Mouse (Mus musculus) heart, embryonic 10.5 days (tissue): ENCODE measurements around the gene Pbx1. TPM values are rescaled to one million over a fixed set of nuclear protein-coding genes. Genes with fewer than 3 reads are reported as not detected.

Experiments
- DNase-seq: peaks from one replicate; pipeline ENCODE4 v3.0.0-alpha.2; 2017; ENCODE audit warnings: low spot score
- H3K27ac ChIP-seq: fragments of 300-500 bp; sonication (generic); 2 replicates; pipeline ENCODE4 v1.5.1; 2016; ENCODE audit warnings: mild to moderate bottlenecking
- H3K27me3 ChIP-seq: fragments of 300-500 bp; sonication (generic); 2 replicates; pipeline ENCODE4 v1.6.1; 2016; ENCODE audit warnings: mild to moderate bottlenecking; ENCODE audit not compliant: poor library complexity, insufficient read depth, severe bottlenecking
- H3K36me3 ChIP-seq: fragments of 300-500 bp; sonication (generic); 2 replicates; pipeline ENCODE4 v1.6.1; 2016; ENCODE audit warnings: mild to moderate bottlenecking, moderate library complexity
- H3K4me1 ChIP-seq: fragments of 300-500 bp; sonication (generic); 2 replicates; pipeline ENCODE4 v1.6.1; 2016; ENCODE audit warnings: mild to moderate bottlenecking
- H3K4me3 ChIP-seq: fragments of 300-500 bp; sonication (generic); 2 replicates; pipeline ENCODE4 v1.5.1; 2016; ENCODE audit warnings: mild to moderate bottlenecking, moderate library complexity
- H3K9me3 ChIP-seq: fragments of 300-500 bp; sonication (generic); 2 replicates; pipeline ENCODE4 v1.6.1; 2016; ENCODE audit warnings: mild to moderate bottlenecking, moderate library complexity
- WGBS: fragments of 180-500 bp; shearing (Covaris S2); methylation state at CpG from one replicate; pipeline ENCODE4 v1.1.7; 2016; 5-methylcytosine and 5-hydroxymethylcytosine counted together
- polyA plus RNA-seq: library from polyadenylated mRNA; unstranded; fragments of >200 nt; fragmentation: Nextera tagmentation; extraction: Ambion mirVana; gene quantifications from 2 replicates; pipeline ENCODE4 v1.2.1, GENCODE M21; 2016

Pbx1 gene
- polyA plus RNA-seq, 1 experiment from 2014 or later, result 29.5 TPM

DNA sequence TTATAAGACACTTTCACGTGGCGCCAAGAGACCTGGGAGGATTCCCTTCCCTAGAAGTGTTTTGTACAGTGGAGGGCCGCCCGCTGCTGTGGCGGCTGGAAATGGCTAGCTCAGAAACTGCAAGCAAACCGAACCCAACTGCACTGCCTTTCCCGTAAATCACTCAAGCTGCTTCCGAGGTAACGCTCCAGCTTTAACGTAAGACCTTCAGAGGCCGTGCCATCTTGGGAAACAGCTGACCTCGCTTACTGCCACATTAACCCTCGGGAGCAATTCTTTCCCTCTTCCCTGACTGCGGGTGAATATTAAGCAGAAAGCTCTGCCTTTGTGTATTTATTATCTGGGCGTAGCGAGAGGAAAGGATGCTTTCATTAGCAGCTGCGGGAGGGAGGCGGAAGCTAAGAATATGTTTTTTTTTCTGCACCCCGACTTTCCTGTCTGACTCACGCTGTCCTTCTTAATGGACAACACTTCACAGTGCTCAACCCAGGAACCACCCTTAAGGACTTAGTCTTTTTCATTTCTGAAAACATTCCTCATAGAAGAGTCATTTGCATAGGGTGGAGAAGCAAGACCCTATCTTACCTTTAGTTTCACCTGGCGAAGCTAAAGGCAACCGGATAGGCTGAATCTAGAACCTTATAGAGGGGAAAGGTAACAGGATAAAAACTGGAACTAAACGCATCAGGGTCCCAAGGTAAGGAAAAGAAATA, 268.4 kb downstream of the Pbx1 start:
- Histone ChIP-seq H3K4me1 (peaks cover 17% of the 10 kb centered on the region), H3K27me3 (no peaks in the 10 kb centered on the region), H3K27ac (no peak overlapping the region), H3K4me3 (no peak overlapping the region), H3K9me3 (no peaks in the 10 kb centered on the region), H3K36me3 (peaks cover 9% of the 10 kb centered on the region)
- DNase-seq, result no peak
- WGBS, result 83% methylated on average over 23 of the region's 23 CpGs

DNA sequence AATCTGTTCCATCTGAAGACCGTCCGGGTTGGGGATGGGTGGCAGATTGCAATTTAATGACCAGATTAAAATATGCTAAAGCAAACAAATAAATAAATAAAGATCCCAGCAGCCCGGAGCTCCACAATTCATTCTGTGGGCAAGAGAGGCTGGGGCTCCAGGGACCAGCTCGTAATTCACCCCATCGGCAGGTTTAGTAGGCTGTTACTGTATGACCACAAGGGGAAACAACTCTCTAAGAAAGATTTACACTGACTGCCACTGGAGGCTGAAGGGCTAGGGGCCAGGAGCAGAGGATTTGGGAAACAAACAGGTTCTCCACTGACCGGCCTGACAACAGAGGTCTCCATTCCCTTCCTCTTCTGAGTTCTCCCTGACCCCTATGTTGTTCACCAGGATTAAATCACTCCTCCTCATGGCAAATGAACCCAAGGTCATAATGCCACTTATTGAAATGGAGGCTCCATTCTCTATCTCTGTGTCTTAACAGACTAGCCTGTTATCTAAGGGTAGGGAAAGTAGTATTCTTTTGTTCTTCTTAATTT, 292.9 kb downstream of the Pbx1 start:
- no peak overlapping the region for H3K27ac ChIP-seq
- H3K36me3 ChIP-seq, result no peaks in the 10 kb centered on the region
- H3K9me3 ChIP-seq, result no peaks in the 10 kb centered on the region
- H3K4me3 ChIP-seq, result no peak overlapping the region
- DNase-seq, result no peak
- WGBS, result 83% methylated on average over 6 of the region's 6 CpGs
- no peaks in the 10 kb centered on the region for H3K4me1 ChIP-seq
- H3K27me3 ChIP-seq, result no peaks in the 10 kb centered on the region

DNA sequence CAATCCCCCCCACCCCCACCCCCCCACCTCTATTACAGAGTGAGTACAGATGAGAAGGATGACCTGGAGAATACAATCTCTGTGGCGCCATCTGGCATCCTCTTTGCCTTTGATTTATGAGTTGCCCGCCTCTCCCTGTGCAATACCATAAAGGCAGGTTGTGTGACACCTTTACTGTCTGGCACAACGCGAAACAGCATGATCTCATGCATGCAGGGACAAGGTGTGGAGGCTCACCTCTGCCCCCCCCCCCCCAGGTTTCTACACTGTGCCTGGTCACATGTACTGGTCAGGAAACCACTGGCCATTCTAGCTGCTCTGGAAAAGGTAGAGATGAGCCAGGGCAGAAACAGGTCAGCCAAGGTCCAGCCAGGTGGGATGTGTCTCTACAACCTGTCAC, 293.4 kb downstream of the Pbx1 start:
- WGBS, result 93% methylated on average over 4 of the region's 4 CpGs
- H3K27ac ChIP-seq, result no peak overlapping the region
- no peaks in the 10 kb centered on the region for H3K4me1 ChIP-seq
- H3K9me3 ChIP-seq, result no peaks in the 10 kb centered on the region
- DNase-seq, result no peak
- H3K27me3 ChIP-seq, result no peaks in the 10 kb centered on the region
- H3K36me3 ChIP-seq, result no peaks in the 10 kb centered on the region
- H3K4me3 ChIP-seq, result no peak overlapping the region

DNA sequence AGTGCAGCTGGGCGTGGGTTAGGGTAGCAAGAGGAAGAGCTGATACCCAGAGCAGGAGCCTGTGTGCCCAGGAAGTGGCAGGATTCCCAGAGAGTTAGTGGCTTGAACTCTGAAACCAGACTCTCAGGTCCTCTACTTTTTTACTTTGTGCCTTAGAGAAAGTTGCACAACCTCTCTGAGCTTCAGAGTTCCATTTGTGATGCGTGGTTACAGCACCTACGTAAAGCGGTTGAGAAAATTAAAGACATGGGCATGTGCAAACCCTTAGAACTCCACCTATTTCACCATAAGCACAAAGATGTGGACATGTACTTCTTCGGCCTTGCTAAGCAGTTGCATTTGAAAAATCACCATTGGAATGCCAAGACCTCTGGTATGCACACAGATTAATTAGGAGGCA, 294.2 kb downstream of the Pbx1 start:
- Histone ChIP-seq H3K27me3 (no peaks in the 10 kb centered on the region), H3K36me3 (no peaks in the 10 kb centered on the region), H3K4me3 (no peak overlapping the region), H3K27ac (no peak overlapping the region), H3K9me3 (no peaks in the 10 kb centered on the region), H3K4me1 (no peaks in the 10 kb centered on the region)
- WGBS, result 78% methylated on average over 5 of the region's 5 CpGs
- no peak for DNase-seq

DNA sequence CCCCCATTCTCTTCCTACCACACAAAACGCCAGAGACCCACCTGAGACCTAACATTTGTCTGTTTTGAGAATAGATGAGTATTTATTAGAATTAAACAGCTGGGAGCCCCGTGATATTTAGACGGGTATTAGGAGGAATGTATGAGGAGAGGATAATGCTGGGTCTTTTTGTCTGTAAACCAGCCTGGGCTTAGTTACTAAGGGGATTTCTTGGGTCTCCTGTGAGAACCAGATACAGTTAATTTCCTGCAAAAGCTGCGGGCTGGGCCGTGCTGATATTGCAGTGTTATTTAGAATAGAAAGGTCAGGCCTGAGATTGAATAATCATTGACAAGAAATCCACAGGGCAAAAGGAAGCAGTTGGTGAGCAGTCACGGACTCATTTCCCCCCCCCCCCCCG, 296.5 kb downstream of the Pbx1 start:
- Histone ChIP-seq H3K36me3 (no peaks in the 10 kb centered on the region), H3K9me3 (no peaks in the 10 kb centered on the region), H3K27ac (no peak overlapping the region), H3K27me3 (no peaks in the 10 kb centered on the region), H3K4me3 (no peak overlapping the region), H3K4me1 (no peaks in the 10 kb centered on the region)
- DNase-seq, result no peak
- WGBS, result 68% methylated on average over 7 of the region's 7 CpGs

DNA sequence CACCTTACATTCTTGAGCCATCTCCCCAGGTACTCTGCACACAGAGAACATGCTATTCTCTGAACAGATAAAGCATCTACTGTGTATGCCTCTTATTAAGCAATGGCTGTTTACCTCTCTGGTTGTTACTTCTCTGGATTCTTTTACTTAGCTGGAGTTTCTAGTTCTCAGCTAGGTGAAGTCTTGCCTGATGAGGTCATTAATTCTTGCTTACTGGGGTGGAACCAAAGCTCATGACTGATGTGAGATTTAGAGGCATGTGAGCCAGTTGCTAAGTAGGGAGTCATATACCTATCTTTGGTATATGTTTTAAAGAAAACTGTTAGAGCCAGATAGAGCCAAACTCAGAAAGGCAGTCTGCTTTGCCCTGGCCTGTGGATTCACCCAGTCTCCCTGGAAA, 298.4 kb downstream of the Pbx1 start:
- Histone ChIP-seq H3K4me1 (no peaks in the 10 kb centered on the region), H3K27me3 (no peaks in the 10 kb centered on the region), H3K27ac (no peak overlapping the region), H3K9me3 (no peaks in the 10 kb centered on the region), H3K4me3 (no peak overlapping the region), H3K36me3 (no peaks in the 10 kb centered on the region)
- DNase-seq, result no peak

DNA sequence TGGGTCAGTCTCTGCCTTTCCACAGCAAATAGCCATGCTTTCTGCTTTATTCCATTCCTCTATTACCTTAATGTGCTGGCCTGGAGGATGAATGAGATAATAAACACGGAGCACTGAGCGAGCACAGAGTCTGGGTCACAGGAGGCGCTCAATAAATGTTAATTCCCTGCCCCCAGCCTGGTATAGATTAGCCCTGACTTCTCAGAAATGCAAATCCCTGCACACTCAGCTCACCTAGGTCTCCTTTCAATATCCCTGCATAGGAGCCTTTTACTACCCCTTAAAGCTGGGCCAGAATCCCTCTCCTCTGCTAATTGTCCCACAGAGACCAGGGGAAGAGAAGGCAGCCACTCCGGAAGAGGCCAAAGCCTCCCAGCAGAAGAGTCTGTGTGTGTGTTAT, 304.1 kb downstream of the Pbx1 start:
- no peaks in the 10 kb centered on the region for H3K36me3 ChIP-seq
- 59% methylated on average over 4 of the region's 4 CpGs for WGBS
- H3K27ac ChIP-seq, result no peak overlapping the region
- no peaks in the 10 kb centered on the region for H3K27me3 ChIP-seq
- no peaks in the 10 kb centered on the region for H3K4me1 ChIP-seq
- DNase-seq, result no peak
- no peak overlapping the region for H3K4me3 ChIP-seq
- H3K9me3 ChIP-seq, result no peaks in the 10 kb centered on the region

DNA sequence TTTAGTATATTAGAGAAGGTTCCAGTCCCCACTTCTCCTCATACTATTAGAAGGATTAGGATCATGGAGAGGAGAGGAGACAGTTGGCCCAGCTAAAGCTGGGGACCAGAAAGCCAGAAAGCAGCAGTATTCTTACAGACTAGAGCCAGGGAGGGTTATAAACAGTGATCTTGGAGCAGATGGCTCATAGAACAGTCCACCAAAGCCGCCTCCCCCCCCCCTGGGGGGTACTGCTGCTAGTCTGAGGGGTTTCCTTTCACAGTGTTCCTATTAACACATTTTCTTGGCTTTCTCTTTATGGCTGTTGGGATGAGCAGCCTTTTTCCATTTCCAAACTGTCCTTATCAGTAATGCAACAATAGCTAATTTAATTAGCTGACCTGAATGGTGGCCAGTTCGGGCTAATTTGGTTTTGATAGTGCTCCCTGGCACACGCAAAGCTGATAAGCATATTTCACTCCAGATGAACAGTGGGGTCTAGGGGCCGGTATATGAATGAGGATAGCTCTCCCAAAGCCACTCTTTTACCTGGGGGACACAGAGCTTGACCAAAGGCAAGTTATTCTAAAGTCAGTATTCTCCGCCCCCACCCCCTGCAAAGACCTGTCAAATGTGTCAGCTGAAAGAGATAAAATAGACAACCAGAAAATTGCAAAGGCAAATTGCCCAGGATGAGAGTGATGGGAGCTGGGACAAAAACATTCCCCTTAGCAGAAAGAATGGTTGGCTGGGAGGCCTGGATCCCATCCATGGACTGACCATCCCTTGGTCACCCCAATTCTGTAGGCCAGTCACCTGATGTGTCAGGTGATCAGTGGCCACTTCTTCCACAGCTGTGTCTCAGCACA, 307.2 kb downstream of the Pbx1 start:
- Histone ChIP-seq H3K4me1 (no peaks in the 10 kb centered on the region), H3K27ac (no peak overlapping the region), H3K27me3 (no peaks in the 10 kb centered on the region), H3K36me3 (no peaks in the 10 kb centered on the region), H3K9me3 (no peaks in the 10 kb centered on the region), H3K4me3 (no peak overlapping the region)
- no peak for DNase-seq
- 72% methylated on average over 5 of the region's 5 CpGs for WGBS

DNA sequence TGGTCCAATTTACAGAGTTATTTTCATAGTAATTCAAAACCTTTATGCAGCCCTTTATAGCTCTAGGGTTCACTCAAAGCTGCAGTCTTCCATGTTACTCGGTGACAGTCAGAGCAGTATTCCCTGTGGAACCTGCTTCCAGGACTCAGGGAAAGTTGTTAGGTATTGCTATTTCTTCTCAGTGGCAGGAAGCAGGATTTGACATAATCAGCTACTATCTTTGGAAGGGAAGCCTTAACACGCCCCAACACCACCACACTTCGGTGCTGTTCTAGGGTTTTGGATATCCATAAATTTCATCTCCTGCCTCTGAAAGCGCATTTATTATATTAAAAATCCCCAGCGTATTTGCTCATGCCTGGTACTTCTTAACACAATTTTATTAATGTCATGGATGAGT, 314.0 kb downstream of the Pbx1 start:
- WGBS, result 76% methylated on average over 5 of the region's 5 CpGs
- no peak for DNase-seq
- H3K27ac ChIP-seq, result no peak overlapping the region
- no peaks in the 10 kb centered on the region for H3K4me1 ChIP-seq
- H3K27me3 ChIP-seq, result no peaks in the 10 kb centered on the region
- H3K9me3 ChIP-seq, result no peaks in the 10 kb centered on the region
- H3K4me3 ChIP-seq, result no peak overlapping the region
- H3K36me3 ChIP-seq, result no peaks in the 10 kb centered on the region

DNA sequence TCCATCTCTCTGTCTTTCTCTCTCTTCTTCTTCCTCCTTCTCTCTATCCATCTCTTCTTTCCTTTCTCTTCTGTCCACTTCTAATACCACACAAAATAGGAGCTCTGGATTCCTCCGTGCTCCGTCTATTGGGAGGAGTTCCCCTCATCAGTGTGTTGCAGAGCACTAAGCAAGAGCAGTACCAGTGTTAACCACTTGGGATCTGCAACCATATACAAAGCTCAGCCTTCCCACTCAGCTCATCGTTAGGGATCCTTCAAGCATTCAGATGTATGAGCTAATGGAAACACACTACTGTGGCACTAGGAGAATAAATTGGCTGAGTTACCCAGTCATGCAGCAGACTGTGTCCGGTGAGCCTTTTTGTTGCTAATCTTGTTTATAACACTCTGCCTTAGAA, 314.7 kb downstream of the Pbx1 start:
- WGBS, result 77% methylated on average over 4 of the region's 4 CpGs
- H3K27ac ChIP-seq, result no peak overlapping the region
- no peaks in the 10 kb centered on the region for H3K36me3 ChIP-seq
- H3K4me1 ChIP-seq, result no peaks in the 10 kb centered on the region
- DNase-seq, result no peak
- H3K27me3 ChIP-seq, result no peaks in the 10 kb centered on the region
- H3K4me3 ChIP-seq, result no peak overlapping the region
- no peaks in the 10 kb centered on the region for H3K9me3 ChIP-seq

DNA sequence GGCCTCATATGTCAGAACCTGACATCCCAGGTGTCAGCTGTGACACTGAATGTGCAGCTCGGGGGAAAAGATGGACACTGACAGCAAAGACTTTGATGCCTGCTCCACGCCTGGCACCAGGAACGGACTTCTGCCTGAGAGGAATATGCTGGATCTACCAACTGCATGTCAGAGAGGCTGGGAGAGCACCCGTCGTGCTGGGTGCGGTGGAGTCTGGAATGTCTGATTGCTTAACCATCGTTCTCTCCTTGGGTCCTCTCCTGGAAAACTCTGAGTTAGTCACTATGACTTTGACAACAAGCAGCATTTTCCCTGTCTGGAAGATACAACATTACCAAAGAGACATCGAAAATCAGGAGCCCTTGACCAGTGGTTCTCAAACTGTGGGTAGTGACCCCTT, 322.3 kb downstream of the Pbx1 start:
- WGBS, result 73% methylated on average over 8 of the region's 8 CpGs
- Histone ChIP-seq H3K4me1 (no peaks in the 10 kb centered on the region), H3K27ac (no peak overlapping the region), H3K9me3 (no peaks in the 10 kb centered on the region), H3K4me3 (no peak overlapping the region), H3K27me3 (no peaks in the 10 kb centered on the region), H3K36me3 (no peaks in the 10 kb centered on the region)
- no peak for DNase-seq

DNA sequence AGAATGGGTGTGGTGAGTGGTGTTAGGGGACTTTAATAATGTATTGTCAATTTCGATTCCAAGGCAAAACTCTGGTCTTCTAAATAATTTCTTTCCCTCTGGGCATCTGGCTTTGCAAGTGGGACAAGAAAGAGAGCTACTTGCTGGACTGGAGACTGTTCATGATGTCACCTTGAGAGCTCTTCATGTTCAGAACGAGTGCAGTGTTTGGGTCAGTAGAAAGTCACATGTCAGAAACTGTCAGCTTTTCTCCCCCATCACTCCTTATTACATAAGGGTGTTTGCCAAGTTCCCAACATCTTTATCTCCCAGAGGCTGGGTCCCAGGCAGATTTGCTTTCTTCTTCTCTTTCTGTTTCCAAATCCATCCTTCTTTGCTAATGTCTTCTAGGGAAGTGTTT, 328.2 kb downstream of the Pbx1 start:
- WGBS, result 62% methylated on average over 2 of the region's 2 CpGs
- Histone ChIP-seq H3K27ac (no peak overlapping the region), H3K4me3 (no peak overlapping the region), H3K36me3 (no peaks in the 10 kb centered on the region), H3K9me3 (no peaks in the 10 kb centered on the region), H3K27me3 (no peaks in the 10 kb centered on the region), H3K4me1 (no peaks in the 10 kb centered on the region)
- DNase-seq, result no peak

DNA sequence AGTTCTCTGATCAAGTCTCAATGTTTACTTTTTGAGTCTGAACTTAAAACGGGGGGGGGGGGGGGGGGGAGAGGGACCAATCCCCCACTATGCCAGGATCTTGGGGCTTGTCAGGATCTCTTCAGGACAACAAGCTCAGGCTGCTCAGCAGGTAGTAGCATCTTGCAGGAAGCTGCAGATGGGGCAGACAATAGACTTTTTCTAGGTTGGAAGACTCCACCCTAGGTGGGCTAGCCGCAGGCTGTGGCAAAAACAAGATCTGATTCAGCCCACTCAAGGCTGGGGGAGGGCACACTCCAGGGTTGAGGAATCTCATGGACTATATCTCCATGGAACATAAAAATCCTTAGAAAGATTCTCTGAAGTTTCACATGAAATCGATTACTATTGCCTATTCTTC, 330.6 kb downstream of the Pbx1 start:
- 67% methylated on average over 3 of the region's 3 CpGs for WGBS
- DNase-seq, result no peak

More for the DNA sequence above, 330.6 kb downstream of the Pbx1 start:
- Histone ChIP-seq H3K4me3 (no peak overlapping the region), H3K27me3 (no peaks in the 10 kb centered on the region), H3K9me3 (no peaks in the 10 kb centered on the region), H3K27ac (no peak overlapping the region), H3K4me1 (no peaks in the 10 kb centered on the region), H3K36me3 (no peaks in the 10 kb centered on the region)
